Mouse (Mus musculus) right cerebral cortex, postnatal 25 days (tissue): Measurements from ENCODE around the gene Acp7.
A peak's percentile ranks its signal among the peaks of the same experiment; 100 is the strongest.

ENCODE experiments used
- DNase-seq: peaks from one replicate; pipeline ENCODE4 v3.0.0; 2022

The Acp7 gene

GRCm38 (mm10) chr7:28573236-28573635 is 57.9 kb downstream of the Acp7 start:
- no peak for DNase-seq

- DNase-seq = no peak
These were observed 58.4 kb downstream of the Acp7 start for GRCm38 (mm10) chr7:28572689-28573088.

- DNase-seq = no peak
These were observed 60.0 kb downstream of the Acp7 start for GRCm38 (mm10) chr7:28570982-28571682.

GRCm38 (mm10) chr7:28570291-28570981 is 60.7 kb downstream of the Acp7 start:
- DNase-seq = no peak

GRCm38 (mm10) chr7:28568253-28568652 is 62.9 kb downstream of the Acp7 start:
- peak; percentile 55 for DNase-seq

- no peak for DNase-seq
These were observed 63.6 kb downstream of the Acp7 start for GRCm38 (mm10) chr7:28567539-28567938.

GRCm38 (mm10) chr7:28565407-28565806 is 65.7 kb downstream of the Acp7 start:
- DNase-seq = no peak

- no peak for DNase-seq
These were observed 68.2 kb downstream of the Acp7 start for GRCm38 (mm10) chr7:28562951-28563350.

- no peak for DNase-seq
These were observed 68.8 kb downstream of the Acp7 start for GRCm38 (mm10) chr7:28562371-28562770.

GRCm38 (mm10) chr7:28561967-28562366 is 69.2 kb downstream of the Acp7 start:
- no peak for DNase-seq

GRCm38 (mm10) chr7:28560856-28561255 is 70.3 kb downstream of the Acp7 start:
- no peak for DNase-seq

GRCm38 (mm10) chr7:28558486-28558885 is 72.6 kb downstream of the Acp7 start:
- no peak for DNase-seq

GRCm38 (mm10) chr7:28557708-28558107 is 73.4 kb downstream of the Acp7 start:
- no peak for DNase-seq
